Mouse (Mus musculus): ENCODE measurements around the gene Trim30a. TPM values are rescaled to one million over a fixed set of nuclear protein-coding genes. Genes with fewer than 3 reads are reported as not detected.
"Not testable (repeated sequence)": the region's sequence is repeated elsewhere in the genome, so short reads cannot be mapped to it uniquely, and the experiment has no call there.

Trim30a gene
- 0.69 and 1.3 TPM in 2 replicates for polyA plus RNA-seq (2016; fragmentation: Nextera tagmentation; extraction: Ambion mirVana)

- Histone ChIP-seq H3K9ac (no peak within 1 kb of the TSS), H3K36me3 (no peaks in the 10 kb centered on the region), H3K9me3 (replicated peaks) (no peaks in the 10 kb centered on the region), H3K4me3 (no peak within 1 kb of the TSS), H3K4me1 (no peaks in the 10 kb centered on the region), H3K4me2 (replicated peaks) (no peak within 1 kb of the TSS), H3K27ac (no peak within 1 kb of the TSS), H3K27me3 (no peaks in the 10 kb centered on the region)
- no peak for ATAC-seq (ENCODE audit: low FRiP score)
- WGBS, result 72% methylated on average over 3 of the region's 3 CpGs
These were observed at the start of gene Trim30a for GRCm38 (mm10) chr7:104465065-104465744. Gene Trim30a, minus strand, starts transcription at chr7:104465193.

GRCm38 (mm10) chr7:104507421-104508065 is 42.5 kb upstream of the Trim30a start, which contains the start of gene Trim30d:
Gene Trim30d, minus strand, starts transcription at chr7:104507849.
- ATAC-seq (ENCODE audit: low FRiP score); H3K36me3 ChIP-seq; H3K4me3 ChIP-seq; H3K4me1 ChIP-seq; H3K9ac ChIP-seq; H3K27ac ChIP-seq; H3K27me3 ChIP-seq; H3K9me3 ChIP-seq (replicated peaks); H3K4me2 ChIP-seq (replicated peaks): not testable (repeated sequence)

GRCm38 (mm10) chr7:104501589-104502371 is 36.8 kb upstream of the Trim30a start:
- WGBS, result 3% methylated on average over 59 of the region's 59 CpGs
- no peak overlapping the region for H3K27ac ChIP-seq

GRCm38 (mm10) chr7:104501186-104501585 is 36.2 kb upstream of the Trim30a start:
- H3K36me3 ChIP-seq; H3K4me3 ChIP-seq; H3K4me2 ChIP-seq (replicated peaks); H3K9ac ChIP-seq; H3K27ac ChIP-seq; ATAC-seq (ENCODE audit: low FRiP score); H3K27me3 ChIP-seq; H3K9me3 ChIP-seq (replicated peaks); H3K4me1 ChIP-seq: not testable (repeated sequence)
- 74% methylated on average over 6 of the region's 6 CpGs for WGBS

More at GRCm38 (mm10) chr7:104501589-104502371, 36.8 kb upstream of the Trim30a start:
- H3K27me3 ChIP-seq, result peaks cover 6% of the 10 kb centered on the region
- no peaks in the 10 kb centered on the region for H3K36me3 ChIP-seq
- no peaks in the 10 kb centered on the region for H3K9me3 ChIP-seq (replicated peaks)
- peak overlapping the region; percentile 55 for H3K9ac ChIP-seq
- peak; percentile 91 for ATAC-seq (ENCODE audit: low FRiP score)
- H3K4me3 ChIP-seq, result peak overlapping the region; percentile 50
- no peaks in the 10 kb centered on the region for H3K4me1 ChIP-seq
- H3K4me2 ChIP-seq (replicated peaks), result peak overlapping the region; percentile 60

GRCm38 (mm10) chr7:104499464-104499863 is 34.5 kb upstream of the Trim30a start:
- not testable (repeated sequence) for ATAC-seq (ENCODE audit: low FRiP score); H3K4me1 ChIP-seq; H3K27ac ChIP-seq; H3K27me3 ChIP-seq; H3K4me3 ChIP-seq; H3K4me2 ChIP-seq (replicated peaks); H3K9ac ChIP-seq; H3K9me3 ChIP-seq (replicated peaks); H3K36me3 ChIP-seq
- 67% methylated on average over 7 of the region's 8 CpGs for WGBS

GRCm38 (mm10) chr7:104445961-104446645 is 18.9 kb downstream of the Trim30a start:
- H3K9me3 ChIP-seq (replicated peaks), result no peaks in the 10 kb centered on the region
- no peak overlapping the region for H3K4me3 ChIP-seq
- H3K36me3 ChIP-seq, result no peaks in the 10 kb centered on the region
- H3K27ac ChIP-seq, result no peak overlapping the region
- no peak for ATAC-seq (ENCODE audit: low FRiP score)
- H3K27me3 ChIP-seq, result no peaks in the 10 kb centered on the region
- H3K4me1 ChIP-seq, result no peaks in the 10 kb centered on the region
- 58% methylated on average over 2 of the region's 2 CpGs for WGBS
- H3K9ac ChIP-seq, result no peak overlapping the region
- H3K4me2 ChIP-seq (replicated peaks), result no peak overlapping the region

GRCm38 (mm10) chr7:104404460-104404950 is 60.5 kb downstream of the Trim30a start:
- Histone ChIP-seq H3K4me3 (no peak overlapping the region), H3K4me1 (no peaks in the 10 kb centered on the region), H3K36me3 (no peaks in the 10 kb centered on the region), H3K27ac (no peak overlapping the region), H3K9ac (no peak overlapping the region), H3K27me3 (no peaks in the 10 kb centered on the region), H3K4me2 (replicated peaks) (no peak overlapping the region), H3K9me3 (replicated peaks) (no peaks in the 10 kb centered on the region)
- 88% methylated on average over 3 of the region's 3 CpGs for WGBS
- ATAC-seq (ENCODE audit: low FRiP score), result no peak

GRCm38 (mm10) chr7:104401140-104401539 is 63.9 kb downstream of the Trim30a start:
- no peaks in the 10 kb centered on the region for H3K4me1 ChIP-seq
- H3K4me2 ChIP-seq (replicated peaks), result no peak overlapping the region
- H3K27ac ChIP-seq, result no peak overlapping the region
- H3K9ac ChIP-seq, result no peak overlapping the region
- no peak for ATAC-seq (ENCODE audit: low FRiP score)
- no peaks in the 10 kb centered on the region for H3K27me3 ChIP-seq
- no peaks in the 10 kb centered on the region for H3K36me3 ChIP-seq
- no peak overlapping the region for H3K4me3 ChIP-seq
- H3K9me3 ChIP-seq (replicated peaks), result no peaks in the 10 kb centered on the region

GRCm38 (mm10) chr7:104400698-104401097 is 64.3 kb downstream of the Trim30a start, which contains the start of gene Trim30c:
Gene Trim30c, minus strand, starts transcription at chr7:104400837.
- no peak for ATAC-seq (ENCODE audit: low FRiP score)
- no peaks in the 10 kb centered on the region for H3K36me3 ChIP-seq
- no peaks in the 10 kb centered on the region for H3K9me3 ChIP-seq (replicated peaks)
- no peak within 1 kb of the TSS for H3K9ac ChIP-seq
- H3K4me3 ChIP-seq, result no peak within 1 kb of the TSS
- 93% methylated on average over 1 of the region's 1 CpGs for WGBS
- H3K4me1 ChIP-seq, result no peaks in the 10 kb centered on the region
- H3K4me2 ChIP-seq (replicated peaks), result no peak within 1 kb of the TSS
- H3K27me3 ChIP-seq, result no peaks in the 10 kb centered on the region
- H3K27ac ChIP-seq, result no peak within 1 kb of the TSS

- 79% methylated on average over 1 of the region's 1 CpGs for WGBS
- Histone ChIP-seq H3K36me3 (no peaks in the 10 kb centered on the region), H3K27ac (no peak overlapping the region), H3K27me3 (no peaks in the 10 kb centered on the region), H3K4me3 (no peak overlapping the region), H3K4me1 (no peaks in the 10 kb centered on the region), H3K9ac (no peak overlapping the region), H3K9me3 (replicated peaks) (no peaks in the 10 kb centered on the region), H3K4me2 (replicated peaks) (no peak overlapping the region)
- no peak for ATAC-seq (ENCODE audit: low FRiP score)
These were observed 66.5 kb downstream of the Trim30a start for GRCm38 (mm10) chr7:104398492-104398891.

GRCm38 (mm10) chr7:104369736-104370414 is 95.1 kb downstream of the Trim30a start, which contains the start of gene Trim30b:
Gene Trim30b, minus strand, starts transcription at chr7:104369884.
- ATAC-seq (ENCODE audit: low FRiP score), result no peak
- no peak within 1 kb of the TSS for H3K4me2 ChIP-seq (replicated peaks)
- H3K27me3 ChIP-seq, result no peaks in the 10 kb centered on the region
- H3K9ac ChIP-seq, result no peak within 1 kb of the TSS
- H3K4me3 ChIP-seq, result no peak within 1 kb of the TSS
- no peaks in the 10 kb centered on the region for H3K9me3 ChIP-seq (replicated peaks)
- H3K36me3 ChIP-seq, result no peaks in the 10 kb centered on the region
- WGBS, result 65% methylated on average over 1 of the region's 1 CpGs
- no peaks in the 10 kb centered on the region for H3K4me1 ChIP-seq
- H3K27ac ChIP-seq, result no peak within 1 kb of the TSS
